Mouse (Mus musculus) B cell, adult 67 days (primary cell): ENCODE results near the gene Gm13279. TPM values are rescaled to one million over a fixed set of nuclear protein-coding genes. Genes with fewer than 3 reads are reported as not detected.

ENCODE experiments used
- total RNA-seq, 2 experiments: library from RNA; stranded (reverse); gene quantifications; 4 replicates each; pipeline ENCODE4 v1.2.4; 2023

The Gm13279 gene
- total RNA-seq, 2 experiments from 2014 or later = not detected

Other genes with a start within 250 kb of the Gm13279 start
- gene Ifna15, start 239.2 kb upstream of the Gm13279 start, total RNA-seq = not detected
- gene Ifna14, start 225.6 kb upstream of the Gm13279 start, total RNA-seq = not detected
- gene Ifna9, start 205.0 kb upstream of the Gm13279 start, total RNA-seq = not detected
- not detected for gene Ifna12, start 194.0 kb upstream of the Gm13279 start, total RNA-seq
- not detected for gene C87499, start 163.0 kb upstream of the Gm13279 start, total RNA-seq
- gene Ifna13, start 152.9 kb upstream of the Gm13279 start, total RNA-seq = not detected
- not detected for gene Ifna16, start 120.5 kb upstream of the Gm13279 start, total RNA-seq
- not detected for gene Ifna2, start 113.5 kb upstream of the Gm13279 start, total RNA-seq
- not detected for gene Ifnab, start 106.0 kb upstream of the Gm13279 start, total RNA-seq
- not detected for gene Gm26566, start 75.6 kb upstream of the Gm13279 start, total RNA-seq
- gene Klhl9, start 74.9 kb upstream of the Gm13279 start, total RNA-seq = 10 to 100 TPM; 18.7 to 20.6 TPM
- not detected for gene Gm13271, start 42.5 kb upstream of the Gm13279 start, total RNA-seq
- not detected for gene Gm13283, start 37.3 kb upstream of the Gm13279 start, total RNA-seq
- gene Gm13290, start 23.6 kb upstream of the Gm13279 start, total RNA-seq = not detected
- gene Gm13289, start 20.5 kb upstream of the Gm13279 start, total RNA-seq = not detected
- gene Gm13272, start 17.5 kb upstream of the Gm13279 start, total RNA-seq = not detected
- gene Ifnz, start 15.3 kb upstream of the Gm13279 start, total RNA-seq = not detected
- not detected for gene Gm13276, start 11.7 kb upstream of the Gm13279 start, total RNA-seq
- gene Gm13277, start 8.8 kb upstream of the Gm13279 start, total RNA-seq = not detected
- not detected for gene Gm13278, start 5.8 kb upstream of the Gm13279 start, total RNA-seq
- not detected for gene Gm13275, start 2.9 kb upstream of the Gm13279 start, total RNA-seq
- not detected for gene Gm13285, start 2.3 kb downstream of the Gm13279 start, total RNA-seq
- not detected for gene Gm13287, start 5.9 kb downstream of the Gm13279 start, total RNA-seq
- gene Gm13288, start 8.1 kb downstream of the Gm13279 start, total RNA-seq = not detected
- not detected for gene Ifna7, start 18.8 kb downstream of the Gm13279 start, total RNA-seq
- not detected for gene Ifna11, start 22.6 kb downstream of the Gm13279 start, total RNA-seq
- not detected for gene Ifna6, start 30.0 kb downstream of the Gm13279 start, total RNA-seq
- gene Ifna5, start 38.1 kb downstream of the Gm13279 start, total RNA-seq = not detected
- gene Ifna4, start 44.5 kb downstream of the Gm13279 start, total RNA-seq = not detected
- not detected for gene Ifna1, start 52.7 kb downstream of the Gm13279 start, total RNA-seq
- gene Ifne, start 82.8 kb downstream of the Gm13279 start, total RNA-seq = not detected